Mouse (Mus musculus) MEL (cell line): ENCODE measurements around the gene Ccnc. TPM values are rescaled to one million over a fixed set of nuclear protein-coding genes. Genes with fewer than 3 reads are reported as not detected.

ENCODE experiments used
- DNase-seq: peaks from one replicate; pipeline ENCODE4 v3.0.0; 2011; ENCODE audit warnings: low read depth, low spot score
- H3K27ac ChIP-seq: 2 replicates; pipeline ENCODE4 v1.5.1; 2012; ENCODE audit warnings: low read depth, mild to moderate bottlenecking, control low read depth, low read length, moderate library complexity; ENCODE audit not compliant: control insufficient read depth
- H3K27me3 ChIP-seq, 2 experiments: fragments of 150-350 bp in 1 of 2; sonication (generic) in 1 of 2; 2 replicates each; pipeline ENCODE4 v1.6.1; 2012; ENCODE audit warnings: low read length in 2 of 2, mild to moderate bottlenecking in 2 of 2, improper control_type of control experiment in 1 of 2, moderate library complexity in 1 of 2; ENCODE audit not compliant: insufficient read depth in 2 of 2, control insufficient read depth in 1 of 2
- H3K36me3 ChIP-seq, 2 experiments: 2 replicates each; pipeline ENCODE4 v1.6.1; 2012 to 2014; ENCODE audit warnings: low read length in 2 of 2, improper control_type of control experiment in 1 of 2, inconsistent platforms in 1 of 2, mild to moderate bottlenecking in 1 of 2; ENCODE audit not compliant: insufficient read depth in 2 of 2, control insufficient read depth in 1 of 2
- H3K4me1 ChIP-seq, 2 experiments: fragments of 150-350 bp in 1 of 2; sonication (generic) in 1 of 2; 2 replicates each; pipeline ENCODE4 v1.6.1; 2012; ENCODE audit warnings: low read length in 2 of 2, improper control_type of control experiment in 1 of 2, mild to moderate bottlenecking in 1 of 2; ENCODE audit not compliant: insufficient read depth in 2 of 2, control insufficient read depth in 1 of 2
- H3K4me3 ChIP-seq, 2 experiments: fragments of 150-350 bp in 1 of 2; sonication (generic) in 1 of 2; 2 replicates each; pipeline ENCODE4 v1.5.1; 2012; ENCODE audit warnings: low read depth in 2 of 2, low read length in 2 of 2, mild to moderate bottlenecking in 2 of 2, moderate library complexity in 2 of 2, control low read depth in 1 of 2, improper control_type of control experiment in 1 of 2; ENCODE audit not compliant: control insufficient read depth in 1 of 2, insufficient read depth in 1 of 2
- H3K79me2 ChIP-seq: 2 replicates; pipeline ENCODE4 v1.6.1; 2012; ENCODE audit warnings: mild to moderate bottlenecking, low read length, moderate library complexity; ENCODE audit not compliant: control insufficient read depth, poor library complexity, insufficient read depth
- H3K9ac ChIP-seq: 2 replicates; pipeline ENCODE4 v1.6.1; 2012; ENCODE audit warnings: low read depth, mild to moderate bottlenecking, control low read depth, low read length, moderate library complexity; ENCODE audit not compliant: control insufficient read depth, poor library complexity, severe bottlenecking
- H3K9me3 ChIP-seq: fragments of 150-350 bp; sonication (generic); replicated peaks from 2 replicates; pipeline ENCODE4 v1.6.1; 2012; ENCODE audit warnings: mild to moderate bottlenecking, low read length, improper control_type of control experiment, moderate library complexity; ENCODE audit not compliant: insufficient read depth
- BHLHE40 ChIP-seq: IDR thresholded peaks from 2 replicates; pipeline ENCODE4 v1.6.1; 2012; ENCODE audit warnings: low read depth, mild to moderate bottlenecking, inconsistent platforms, low read length, improper control_type of control experiment, borderline replicate concordance
- CHD2 ChIP-seq: IDR thresholded peaks from 2 replicates; pipeline ENCODE4 v1.6.1; 2011; ENCODE audit warnings: low read length, improper control_type of control experiment
- E2F4 ChIP-seq: IDR thresholded peaks from 2 replicates; pipeline ENCODE4 v1.6.1; 2011; ENCODE audit warnings: low read depth, low read length, improper control_type of control experiment, borderline replicate concordance
- ETS1 ChIP-seq: IDR thresholded peaks from 2 replicates; pipeline ENCODE4 v1.6.1; 2012; ENCODE audit warnings: low read depth, mild to moderate bottlenecking, inconsistent platforms, low read length, improper control_type of control experiment, moderate library complexity
- GABPA ChIP-seq: IDR thresholded peaks from 2 replicates; pipeline ENCODE4 v1.6.1; 2012; ENCODE audit warnings: low read depth, mild to moderate bottlenecking, inconsistent platforms, low read length, improper control_type of control experiment, moderate library complexity
- HCFC1 ChIP-seq: IDR thresholded peaks from 2 replicates; pipeline ENCODE4 v1.6.1; 2012; ENCODE audit warnings: low read depth, mild to moderate bottlenecking, inconsistent platforms, low read length, improper control_type of control experiment, moderate library complexity
- KAT2A ChIP-seq: conservative IDR thresholded peaks from 2 replicates; pipeline ENCODE4 v1.6.1; 2012; ENCODE audit warnings: low read depth, low read length, improper control_type of control experiment, inconsistent platforms
- MAFK ChIP-seq: IDR thresholded peaks from 2 replicates; pipeline ENCODE4 v1.6.1; 2011; ENCODE audit warnings: low read depth, mild to moderate bottlenecking, low read length, improper control_type of control experiment, borderline replicate concordance
- MAZ ChIP-seq: IDR thresholded peaks from 2 replicates; pipeline ENCODE4 v1.6.1; 2012; ENCODE audit warnings: low read depth, mild to moderate bottlenecking, inconsistent platforms, low read length, improper control_type of control experiment
- MEF2A ChIP-seq: IDR thresholded peaks from 2 replicates; pipeline ENCODE4 v1.6.1; 2014; ENCODE audit warnings: low read depth, mild to moderate bottlenecking, inconsistent platforms, low read length, improper control_type of control experiment; ENCODE audit not compliant: poor library complexity, insufficient replicate concordance, severe bottlenecking; ENCODE audit errors: extremely low read depth
- MXI1 ChIP-seq: IDR thresholded peaks from 2 replicates; pipeline ENCODE4 v1.6.1; 2011; ENCODE audit warnings: mild to moderate bottlenecking, low read depth, low read length, improper control_type of control experiment
- MYB ChIP-seq: IDR thresholded peaks from 2 replicates; pipeline ENCODE4 v1.6.1; 2011; ENCODE audit warnings: mild to moderate bottlenecking, low read depth, low read length, improper control_type of control experiment
- NRF1 ChIP-seq: IDR thresholded peaks from 2 replicates; pipeline ENCODE4 v1.6.1; 2014; ENCODE audit warnings: low read depth, mild to moderate bottlenecking, inconsistent platforms, low read length, improper control_type of control experiment, moderate library complexity; ENCODE audit not compliant: poor library complexity, insufficient read depth, severe bottlenecking
- POLR2A ChIP-seq, 2 experiments: IDR thresholded peaks; 2 replicates each; pipeline ENCODE4 v1.6.1; 2011 to 2012; ENCODE audit warnings: low read length in 2 of 2, mild to moderate bottlenecking in 2 of 2, control low read depth in 1 of 2, improper control_type of control experiment in 1 of 2, low read depth in 1 of 2, moderate library complexity in 1 of 2; ENCODE audit not compliant: control insufficient read depth in 1 of 2, insufficient read depth in 1 of 2, poor library complexity in 1 of 2
- POLR2AphosphoS2 ChIP-seq: IDR thresholded peaks from 2 replicates; pipeline ENCODE4 v1.6.1; 2011; ENCODE audit warnings: low read length, improper control_type of control experiment
- POLR2AphosphoS5 ChIP-seq: IDR thresholded peaks from 2 replicates; pipeline ENCODE4 v1.6.1; 2012; ENCODE audit warnings: low read depth, borderline replicate concordance, mild to moderate bottlenecking, inconsistent platforms, low read length, moderate library complexity, mixed read lengths
- RCOR1 ChIP-seq: IDR thresholded peaks from 2 replicates; pipeline ENCODE4 v1.6.1; 2012; ENCODE audit warnings: low read depth, mild to moderate bottlenecking, inconsistent platforms, low read length, improper control_type of control experiment
- SIN3A ChIP-seq: IDR thresholded peaks from 2 replicates; pipeline ENCODE4 v1.6.1; 2012; ENCODE audit warnings: low read length, improper control_type of control experiment, inconsistent platforms
- SMC3 ChIP-seq: IDR thresholded peaks from 2 replicates; pipeline ENCODE4 v1.6.1; 2011; ENCODE audit warnings: low read depth, low read length, improper control_type of control experiment
- TCF12 ChIP-seq: IDR thresholded peaks from 2 replicates; pipeline ENCODE4 v1.6.1; 2014; ENCODE audit warnings: low read depth, mild to moderate bottlenecking, inconsistent platforms, low read length, improper control_type of control experiment, moderate library complexity
- USF1 ChIP-seq: IDR thresholded peaks from 2 replicates; pipeline ENCODE4 v1.6.1; 2014; ENCODE audit warnings: low read depth, mild to moderate bottlenecking, inconsistent platforms, low read length, improper control_type of control experiment, moderate library complexity
- ZKSCAN1 ChIP-seq: IDR thresholded peaks from 2 replicates; pipeline ENCODE4 v1.6.1; 2012; ENCODE audit warnings: low read depth, mild to moderate bottlenecking, inconsistent platforms, low read length, improper control_type of control experiment, moderate library complexity
- ZMIZ1 ChIP-seq: IDR thresholded peaks from 2 replicates; pipeline ENCODE4 v1.6.1; 2012; ENCODE audit warnings: low read depth, mild to moderate bottlenecking, inconsistent platforms, low read length, improper control_type of control experiment, moderate library complexity
- polyA plus RNA-seq, 2 experiments: library from polyadenylated mRNA; stranded (reverse) in 1 of 2; unstranded in 1 of 2; fragments of >175 nt in 1 of 2; fragments of >200 nt in 1 of 2; gene quantifications; 2 replicates each; pipeline versions ENCODE4 v1.2.1 to v1.2.4; 2012; ENCODE audit warnings: low replicate concordance in 2 of 2, low read depth in 1 of 2; ENCODE audit not compliant: insufficient read length in 2 of 2, insufficient read depth in 1 of 2, missing spikeins in 1 of 2
- total RNA-seq: library from RNA; depleted of rRNA; stranded (reverse); fragments of 300-350 nt; gene quantifications from 2 replicates; pipeline ENCODE4 v1.2.3, GENCODE M21; 2012

The Ccnc gene
- total and polyA plus RNA-seq, 3 experiments = 14.7 to 196 (median 16.0) TPM

DNA sequence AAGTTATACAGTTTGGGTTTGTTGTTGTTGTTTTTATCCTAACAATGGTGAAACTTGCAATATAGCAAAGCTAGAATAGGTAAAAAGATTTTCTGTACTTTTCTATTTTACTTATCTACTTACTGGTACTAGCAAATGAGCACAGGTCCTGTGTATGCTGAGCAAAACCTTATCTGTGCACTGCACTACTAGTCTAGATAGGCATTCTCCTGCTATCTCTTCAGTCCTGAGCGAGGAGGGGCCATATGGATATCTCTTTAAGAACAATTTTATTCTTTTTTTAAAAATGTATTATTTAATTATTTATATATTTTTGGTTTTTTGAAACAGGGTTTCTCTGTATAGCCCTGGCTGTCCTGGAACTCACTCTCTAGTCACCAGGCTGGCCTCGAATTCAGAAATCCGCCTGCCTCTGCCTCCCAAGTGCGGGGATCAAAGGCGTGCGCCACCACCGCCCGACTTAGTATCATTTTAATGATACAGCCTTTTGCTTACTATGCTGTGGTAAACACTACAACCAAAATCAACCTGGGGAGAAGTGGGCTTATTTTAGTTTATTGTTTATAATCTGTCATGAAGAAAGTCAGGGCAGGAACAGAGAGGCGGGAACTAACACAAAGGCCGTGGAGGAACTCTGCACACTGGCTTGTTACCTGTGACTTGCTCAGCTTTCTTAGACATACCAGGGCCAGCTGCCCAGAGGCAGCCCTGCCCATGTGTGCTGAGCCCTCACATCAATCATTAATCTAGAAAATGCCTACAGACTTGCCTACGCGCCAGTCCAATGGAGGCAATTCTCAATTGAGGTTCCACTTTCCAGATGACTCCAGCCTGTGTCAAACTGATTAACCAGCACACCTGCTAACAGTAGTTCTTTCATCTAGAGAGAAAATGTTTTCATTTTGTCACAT is 53.6 kb downstream of the Ccnc start (continued):
- no peak for TF ChIP-seq E2F4
- TF ChIP-seq SIN3A = peak; percentile 80
- TF ChIP-seq ZMIZ1 = no peak
- TF ChIP-seq RCOR1 = peak; percentile 94
- TF ChIP-seq, all 39 proteins: peak for 17

DNA sequence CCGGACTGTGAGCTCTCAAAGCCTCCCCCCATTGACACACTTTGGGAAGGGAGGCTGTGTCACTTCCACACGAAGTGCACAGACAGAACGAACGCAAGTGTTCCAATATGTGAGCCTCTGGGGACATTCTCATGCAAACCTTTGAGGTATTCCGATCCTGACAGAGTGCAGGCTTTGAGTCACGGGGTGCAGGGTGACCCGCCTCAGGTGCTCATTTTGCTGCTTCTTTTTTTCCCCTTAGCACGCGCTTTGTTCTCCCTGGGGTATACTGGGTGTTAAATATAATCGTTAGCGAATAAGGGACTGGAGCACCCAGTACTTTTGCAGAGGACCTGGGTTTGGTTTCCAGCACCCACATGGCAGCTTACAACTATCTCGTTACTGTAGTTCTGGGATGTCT is 58.8 kb downstream of the Ccnc start:
- Histone ChIP-seq H3K79me2 (no peaks in the 10 kb centered on the region), H3K9me3 (no peaks in the 10 kb centered on the region), H3K27me3 (no peaks in the 10 kb centered on the region), H3K9ac (no peak overlapping the region), H3K36me3 (peaks cover 10 to 11% of the 10 kb centered on the region in 2 experiments), H3K4me1 (peaks cover 4 to 5% of the 10 kb centered on the region in 2 experiments), H3K4me3 (no peak overlapping the region), H3K27ac (no peak overlapping the region)
- TF ChIP-seq ZKSCAN1 (no peak), MYB (no peak)
- DNase-seq = no peak

DNA sequence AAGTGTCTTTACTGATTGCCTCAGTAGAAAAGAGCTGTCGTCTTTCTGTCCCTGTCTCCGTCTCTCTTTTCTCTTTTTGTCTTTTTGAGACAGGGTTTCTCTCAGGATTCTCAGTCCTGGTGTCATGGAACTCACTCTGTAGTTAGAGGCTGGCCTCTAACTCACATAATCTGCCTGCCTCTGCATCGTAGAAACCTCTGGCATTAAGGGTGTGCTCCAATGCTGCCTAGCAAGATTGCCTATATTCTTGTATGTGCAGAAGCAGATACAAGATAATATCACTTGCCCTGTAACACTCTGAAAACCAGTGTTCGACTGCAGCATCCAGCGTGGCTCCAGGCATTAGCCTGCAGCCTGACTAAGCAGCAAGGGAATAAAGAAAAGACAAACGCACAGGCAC is 61.4 kb downstream of the Ccnc start:
- no peak for TF ChIP-seq MAFK
- TF ChIP-seq SMC3 = no peak
- TF ChIP-seq BHLHE40 = no peak
- TF ChIP-seq MEF2A = no peak
- TF ChIP-seq GABPA = no peak
- TF ChIP-seq KAT2A = no peak
- TF ChIP-seq CHD2 = no peak
- TF ChIP-seq MYB = no peak
- no peak for TF ChIP-seq POLR2AphosphoS2
- TF ChIP-seq ETS1 = no peak
- no peak for TF ChIP-seq POLR2A (IDR thresholded peaks at IDR 0.05; ENCODE audit: control insufficient read depth in 1 of 2, insufficient read depth in 1 of 2, low read depth in 1 of 2, low read length in 2 of 2, poor library complexity in 1 of 2)
- TF ChIP-seq POLR2AphosphoS5 = no peak
- TF ChIP-seq TCF12 = no peak
- no peak for TF ChIP-seq HCFC1
- no peak for TF ChIP-seq MAZ
- TF ChIP-seq USF1 = no peak
- TF ChIP-seq RCOR1 = no peak
- no peak for TF ChIP-seq NRF1
- no peak for TF ChIP-seq MXI1
- H3K4me1 ChIP-seq = no peaks in the 10 kb centered on the region
- DNase-seq = no peak
- no peaks in the 10 kb centered on the region for H3K79me2 ChIP-seq
- H3K36me3 ChIP-seq = peaks cover 1 to 2% of the 10 kb centered on the region in 2 experiments; a peak in 2 of 4 replicates
- H3K9me3 ChIP-seq = no peaks in the 10 kb centered on the region
- H3K27ac ChIP-seq = no peak overlapping the region
- no peaks in the 10 kb centered on the region for H3K27me3 ChIP-seq
- H3K4me3 ChIP-seq = no peak overlapping the region
- H3K9ac ChIP-seq = no peak overlapping the region
